Mouse (Mus musculus) MEL (cell line): ENCODE data around the gene Nlgn3.

ENCODE experiments used
- CTCF ChIP-seq, 3 experiments: IDR thresholded peaks in 2 of 3; conservative IDR thresholded peaks in 1 of 3; 2 replicates each; pipeline ENCODE4 v1.5.1; 2011 to 2012; ENCODE audit warnings: low read length in 3 of 3, low read depth in 2 of 3, mild to moderate bottlenecking in 2 of 3, improper control_type of control experiment in 1 of 3, inconsistent platforms in 1 of 3, mixed read lengths in 1 of 3, moderate library complexity in 1 of 3; ENCODE audit not compliant: control insufficient read depth in 1 of 3, insufficient read depth in 1 of 3, poor library complexity in 1 of 3, severe bottlenecking in 1 of 3
- EP300 ChIP-seq, 2 experiments: IDR thresholded peaks; 2 replicates each; pipeline ENCODE4 v1.6.1; 2011; ENCODE audit warnings: improper control_type of control experiment in 2 of 2, low read length in 2 of 2, low read depth in 1 of 2, mild to moderate bottlenecking in 1 of 2
- ETS1 ChIP-seq: IDR thresholded peaks from 2 replicates; pipeline ENCODE4 v1.6.1; 2012; ENCODE audit warnings: low read depth, mild to moderate bottlenecking, inconsistent platforms, low read length, improper control_type of control experiment, moderate library complexity
- GABPA ChIP-seq: IDR thresholded peaks from 2 replicates; pipeline ENCODE4 v1.6.1; 2012; ENCODE audit warnings: low read depth, mild to moderate bottlenecking, inconsistent platforms, low read length, improper control_type of control experiment, moderate library complexity
- JUND ChIP-seq: IDR thresholded peaks from 2 replicates; pipeline ENCODE4 v1.6.1; 2011; ENCODE audit warnings: low read depth, mild to moderate bottlenecking, improper control_type of control experiment, low read length
- MEF2A ChIP-seq: IDR thresholded peaks from 2 replicates; pipeline ENCODE4 v1.6.1; 2014; ENCODE audit warnings: low read depth, mild to moderate bottlenecking, inconsistent platforms, low read length, improper control_type of control experiment; ENCODE audit not compliant: poor library complexity, insufficient replicate concordance, severe bottlenecking; ENCODE audit errors: extremely low read depth
- MYB ChIP-seq: IDR thresholded peaks from 2 replicates; pipeline ENCODE4 v1.6.1; 2011; ENCODE audit warnings: mild to moderate bottlenecking, low read depth, low read length, improper control_type of control experiment
- MYC ChIP-seq: IDR thresholded peaks from 2 replicates; pipeline ENCODE4 v1.6.1; 2011; ENCODE audit warnings: low read depth, mild to moderate bottlenecking, low read length, improper control_type of control experiment, moderate library complexity
- POLR2A ChIP-seq, 2 experiments: IDR thresholded peaks; 2 replicates each; pipeline ENCODE4 v1.6.1; 2011 to 2012; ENCODE audit warnings: low read length in 2 of 2, mild to moderate bottlenecking in 2 of 2, control low read depth in 1 of 2, improper control_type of control experiment in 1 of 2, low read depth in 1 of 2, moderate library complexity in 1 of 2; ENCODE audit not compliant: control insufficient read depth in 1 of 2, insufficient read depth in 1 of 2, poor library complexity in 1 of 2
- POLR2AphosphoS2 ChIP-seq: IDR thresholded peaks from 2 replicates; pipeline ENCODE4 v1.6.1; 2011; ENCODE audit warnings: low read length, improper control_type of control experiment
- SMC3 ChIP-seq: IDR thresholded peaks from 2 replicates; pipeline ENCODE4 v1.6.1; 2011; ENCODE audit warnings: low read depth, low read length, improper control_type of control experiment
- USF1 ChIP-seq: IDR thresholded peaks from 2 replicates; pipeline ENCODE4 v1.6.1; 2014; ENCODE audit warnings: low read depth, mild to moderate bottlenecking, inconsistent platforms, low read length, improper control_type of control experiment, moderate library complexity
- USF2 ChIP-seq, 2 experiments: IDR thresholded peaks; 2 replicates each; pipeline ENCODE4 v1.6.1; 2011 to 2012; ENCODE audit warnings: improper control_type of control experiment in 2 of 2, low read length in 2 of 2, borderline replicate concordance in 1 of 2, inconsistent platforms in 1 of 2, low read depth in 1 of 2, mild to moderate bottlenecking in 1 of 2; ENCODE audit not compliant: insufficient read depth in 1 of 2

DNA sequence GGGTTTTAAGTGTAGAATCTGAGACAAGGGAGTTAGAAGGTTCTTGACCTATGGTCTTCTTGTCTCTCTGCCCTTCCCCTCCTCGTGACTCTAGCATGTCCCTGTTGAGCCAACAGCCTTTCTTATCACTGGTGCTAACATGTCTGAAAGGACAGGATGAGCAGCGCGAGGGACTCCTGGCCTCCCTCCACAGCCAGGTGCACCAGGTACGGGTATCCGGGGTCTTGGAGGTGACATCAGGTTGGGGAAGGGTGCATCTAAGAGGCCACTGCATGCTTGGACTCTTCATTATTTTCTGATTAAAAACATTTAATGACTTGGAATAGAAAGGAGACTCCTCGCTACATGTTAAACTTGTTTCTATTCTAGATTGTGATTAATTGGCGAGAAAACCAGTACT lies 9.9 kb upstream of the Nlgn3 start:
- TF ChIP-seq POLR2A (IDR thresholded peaks at IDR 0.05; ENCODE audit: control insufficient read depth in 1 of 2, insufficient read depth in 1 of 2, low read depth in 1 of 2, low read length in 2 of 2, poor library complexity in 1 of 2) (no peak), CTCF (IDR thresholded peaks at IDR 0.05 in 2 of 3, conservative IDR thresholded peaks at IDR 0.05 in 1 of 3; ENCODE audit: control insufficient read depth in 1 of 3, insufficient read depth in 1 of 3, low read depth in 2 of 3, low read length in 3 of 3, poor library complexity in 1 of 3, severe bottlenecking in 1 of 3) (no peak), MYC (no peak), GABPA (no peak), JUND (no peak), USF2 (IDR thresholded peaks at IDR 0.05; ENCODE audit: borderline replicate concordance in 1 of 2, insufficient read depth in 1 of 2, low read depth in 1 of 2, low read length in 2 of 2) (no peak), USF1 (no peak), EP300 (IDR thresholded peaks at IDR 0.05; ENCODE audit: low read depth in 1 of 2, low read length in 2 of 2) (no peak), ETS1 (no peak), SMC3 (no peak), MYB (no peak), MEF2A (no peak), POLR2AphosphoS2 (no peak)
